Mouse (Mus musculus): ENCODE data around the gene Gm45194. TPM values are rescaled to one million over a fixed set of nuclear protein-coding genes. Genes with fewer than 3 reads are reported as not detected.

Gene Gm45194
- polyA plus RNA-seq (2015; fragmentation: Nextera tagmentation; extraction: Ambion mirVana), result 0.27 and 0.45 TPM in 2 replicates

GRCm38 (mm10) chrX:111891089-111891488 lies at the start of gene Gm45194:
Gene Gm45194 (plus strand): TSS chrX:111891389.
- no peak within 1 kb of the TSS for H3K4me3 ChIP-seq
- peaks cover 6% of the 10 kb centered on the region; the same call in 1 of the 2 replicates for H3K27me3 ChIP-seq
- no peak for ATAC-seq (replicated peaks)
- H3K9me3 ChIP-seq, result no peaks in the 10 kb centered on the region
- H3K36me3 ChIP-seq, result no peaks in the 10 kb centered on the region
- no peak within 1 kb of the TSS for H3K27ac ChIP-seq (replicated peaks)
- H3K4me2 ChIP-seq (replicated peaks), result no peak within 1 kb of the TSS
- WGBS, result 41% methylated on average over 2 of the region's 2 CpGs
- H3K9ac ChIP-seq (replicated peaks), result no peak within 1 kb of the TSS
- H3K4me1 ChIP-seq, result no peaks in the 10 kb centered on the region

GRCm38 (mm10) chrX:111855878-111856277 lies 35.3 kb upstream of the Gm45194 start:
- Histone ChIP-seq H3K36me3 (no peaks in the 10 kb centered on the region), H3K27me3 (no peaks in the 10 kb centered on the region), H3K9ac (replicated peaks) (no peak overlapping the region), H3K4me2 (replicated peaks) (no peak overlapping the region), H3K4me1 (no peaks in the 10 kb centered on the region), H3K27ac (replicated peaks) (no peak overlapping the region), H3K9me3 (no peaks in the 10 kb centered on the region), H3K4me3 (no peak overlapping the region)
- no peak for ATAC-seq (replicated peaks)
- WGBS, result 34% methylated on average over 3 of the region's 3 CpGs

- Histone ChIP-seq H3K27me3 (no peaks in the 10 kb centered on the region), H3K27ac (replicated peaks) (no peak overlapping the region), H3K36me3 (no peaks in the 10 kb centered on the region), H3K4me3 (no peak overlapping the region), H3K4me2 (replicated peaks) (no peak overlapping the region), H3K9me3 (no peaks in the 10 kb centered on the region), H3K9ac (replicated peaks) (no peak overlapping the region), H3K4me1 (no peaks in the 10 kb centered on the region)
- 65% methylated on average over 5 of the region's 5 CpGs for WGBS
- no peak for ATAC-seq (replicated peaks)
Measured at GRCm38 (mm10) chrX:111881251-111881650, 9.9 kb upstream of the Gm45194 start.

GRCm38 (mm10) chrX:111894321-111895050 lies 3.3 kb downstream of the Gm45194 start:
- Histone ChIP-seq H3K4me1 (no peaks in the 10 kb centered on the region), H3K9ac (replicated peaks) (no peak overlapping the region)

GRCm38 (mm10) chrX:111895084-111895779 lies 4.0 kb downstream of the Gm45194 start:
- ATAC-seq (replicated peaks), result peak; percentile 68
- Histone ChIP-seq H3K4me1 (no peaks in the 10 kb centered on the region), H3K27ac (replicated peaks) (no peak overlapping the region), H3K9me3 (no peaks in the 10 kb centered on the region), H3K27me3 (peaks cover 6% of the 10 kb centered on the region; the same call in 1 of the 2 replicates), H3K4me2 (replicated peaks) (peak overlapping the region; percentile 75), H3K9ac (replicated peaks) (no peak overlapping the region), H3K4me3 (peak overlapping the region; percentile 48), H3K36me3 (no peaks in the 10 kb centered on the region)
- 20% methylated on average over 53 of the region's 70 CpGs for WGBS

More at GRCm38 (mm10) chrX:111894321-111895050, 3.3 kb downstream of the Gm45194 start:
- Histone ChIP-seq H3K4me3 (peak overlapping the region; percentile 48), H3K27me3 (peaks cover 6% of the 10 kb centered on the region; the same call in 1 of the 2 replicates), H3K4me2 (replicated peaks) (peak overlapping the region; percentile 75), H3K9me3 (no peaks in the 10 kb centered on the region), H3K36me3 (no peaks in the 10 kb centered on the region), H3K27ac (replicated peaks) (no peak overlapping the region)
- WGBS, result 31% methylated on average over 68 of the region's 71 CpGs
- peak; percentile 61 for ATAC-seq (replicated peaks)

GRCm38 (mm10) chrX:111917422-111917821 lies 26.2 kb downstream of the Gm45194 start:
- Histone ChIP-seq H3K4me3 (no peak overlapping the region), H3K4me1 (no peaks in the 10 kb centered on the region), H3K9me3 (no peaks in the 10 kb centered on the region), H3K27me3 (no peaks in the 10 kb centered on the region), H3K36me3 (no peaks in the 10 kb centered on the region), H3K4me2 (replicated peaks) (no peak overlapping the region), H3K9ac (replicated peaks) (no peak overlapping the region), H3K27ac (replicated peaks) (no peak overlapping the region)
- no peak for ATAC-seq (replicated peaks)

GRCm38 (mm10) chrX:111960909-111961308 lies 69.7 kb downstream of the Gm45194 start:
- no peak overlapping the region for H3K27ac ChIP-seq (replicated peaks)
- no peak overlapping the region for H3K4me3 ChIP-seq
- H3K9ac ChIP-seq (replicated peaks), result no peak overlapping the region
- H3K27me3 ChIP-seq, result no peaks in the 10 kb centered on the region
- ATAC-seq (replicated peaks), result no peak
- no peaks in the 10 kb centered on the region for H3K36me3 ChIP-seq
- 85% methylated on average over 4 of the region's 4 CpGs for WGBS
- no peak overlapping the region for H3K4me2 ChIP-seq (replicated peaks)
- no peaks in the 10 kb centered on the region for H3K4me1 ChIP-seq
- H3K9me3 ChIP-seq, result no peaks in the 10 kb centered on the region

GRCm38 (mm10) chrX:111999661-112000060 lies 108.5 kb downstream of the Gm45194 start:
- 55% methylated on average over 1 of the region's 1 CpGs for WGBS
- Histone ChIP-seq H3K4me1 (no peaks in the 10 kb centered on the region), H3K4me2 (replicated peaks) (no peak overlapping the region), H3K9ac (replicated peaks) (no peak overlapping the region), H3K9me3 (no peaks in the 10 kb centered on the region), H3K36me3 (no peaks in the 10 kb centered on the region), H3K4me3 (no peak overlapping the region), H3K27ac (replicated peaks) (no peak overlapping the region), H3K27me3 (no peaks in the 10 kb centered on the region)
- ATAC-seq (replicated peaks), result no peak

- no peak within 1 kb of the TSS for H3K4me2 ChIP-seq (replicated peaks)
- ATAC-seq (replicated peaks), result no peak
- no peaks in the 10 kb centered on the region for H3K4me1 ChIP-seq
- H3K9ac ChIP-seq (replicated peaks), result no peak within 1 kb of the TSS
- no peaks in the 10 kb centered on the region for H3K27me3 ChIP-seq
- H3K27ac ChIP-seq (replicated peaks), result no peak within 1 kb of the TSS
- no peak within 1 kb of the TSS for H3K4me3 ChIP-seq
- H3K9me3 ChIP-seq, result no peaks in the 10 kb centered on the region
- H3K36me3 ChIP-seq, result no peaks in the 10 kb centered on the region
Measured at GRCm38 (mm10) chrX:112010707-112011106, 119.5 kb downstream of the Gm45194 start, which contains the start of gene Tex16. Gene Tex16 (plus strand): TSS chrX:112011007.

- no peaks in the 10 kb centered on the region for H3K9me3 ChIP-seq
- no peak within 1 kb of the TSS for H3K27ac ChIP-seq (replicated peaks)
- 94% methylated on average over 3 of the region's 3 CpGs for whole genome bisulfite sequencing
- no peak for ATAC-seq (replicated peaks)
- no peaks in the 10 kb centered on the region for H3K4me1 ChIP-seq
- no peak within 1 kb of the TSS for H3K4me3 ChIP-seq
- no peaks in the 10 kb centered on the region for H3K36me3 ChIP-seq
- H3K27me3 ChIP-seq, result no peaks in the 10 kb centered on the region
- no peak within 1 kb of the TSS for H3K4me2 ChIP-seq (replicated peaks)
- no peak within 1 kb of the TSS for H3K9ac ChIP-seq (replicated peaks)
Measured at GRCm38 (mm10) chrX:112238749-112239148, 347.6 kb downstream of the Gm45194 start, which contains the start of gene 4933403O08Rik. Gene 4933403O08Rik (plus strand): TSS chrX:112239049.

- Histone ChIP-seq H3K27me3 (no peaks in the 10 kb centered on the region), H3K9me3 (no peaks in the 10 kb centered on the region), H3K4me3 (no peak overlapping the region), H3K27ac (replicated peaks) (no peak overlapping the region), H3K4me2 (replicated peaks) (no peak overlapping the region), H3K9ac (replicated peaks) (no peak overlapping the region), H3K36me3 (no peaks in the 10 kb centered on the region), H3K4me1 (no peaks in the 10 kb centered on the region)
- WGBS, result 82% methylated on average over 1 of the region's 1 CpGs
- ATAC-seq (replicated peaks), result no peak
Measured at GRCm38 (mm10) chrX:112242916-112243315, 351.7 kb downstream of the Gm45194 start.

- Histone ChIP-seq H3K4me3 (no peak overlapping the region), H3K27me3 (no peaks in the 10 kb centered on the region), H3K9ac (replicated peaks) (no peak overlapping the region), H3K36me3 (no peaks in the 10 kb centered on the region), H3K9me3 (no peaks in the 10 kb centered on the region), H3K4me1 (no peaks in the 10 kb centered on the region), H3K4me2 (replicated peaks) (no peak overlapping the region), H3K27ac (replicated peaks) (no peak overlapping the region)
- no peak for ATAC-seq (replicated peaks)
- WGBS, result 81% methylated on average over 2 of the region's 2 CpGs
Measured at GRCm38 (mm10) chrX:112255513-112255912, 364.3 kb downstream of the Gm45194 start.

All from forebrain, embryonic 15.5 days (tissue).